Mouse (Mus musculus) liver, postnatal 0 days (tissue): ENCODE results near the gene Zfp579. TPM values are rescaled to one million over a fixed set of nuclear protein-coding genes. Genes with fewer than 3 reads are reported as not detected.

Source experiments
- ATAC-seq: fragments of 200-750 bp; cut with Nextera tagmentation; 2 replicates; pipeline ENCODE4 v1.8.0; 2017; ENCODE audit warnings: mild to moderate bottlenecking, moderate library complexity
- DNase-seq: peaks from one replicate; pipeline ENCODE4 v3.0.0-alpha.2; 2016
- H3K27ac ChIP-seq: fragments of 300-500 bp; sonication (generic); 2 replicates; pipeline ENCODE4 v1.5.1; 2014; ENCODE audit warnings: antibody characterized with exemption, moderate library complexity, mild to moderate bottlenecking, low read depth
- H3K27me3 ChIP-seq: fragments of 300-500 bp; sonication (generic); 2 replicates; pipeline ENCODE4 v1.6.1; 2014; ENCODE audit warnings: low read length, control low read depth, mixed read lengths; ENCODE audit not compliant: insufficient read depth
- H3K36me3 ChIP-seq: fragments of 300-500 bp; sonication (generic); replicated peaks from 2 replicates; pipeline ENCODE4 v1.6.1; 2014; ENCODE audit warnings: mild to moderate bottlenecking, control low read depth, low read length, moderate library complexity, mixed read lengths; ENCODE audit not compliant: insufficient read depth
- H3K4me1 ChIP-seq: fragments of 300-500 bp; sonication (generic); 2 replicates; pipeline ENCODE4 v1.6.1; 2014; ENCODE audit warnings: antibody characterized with exemption, mild to moderate bottlenecking, control low read depth; ENCODE audit not compliant: insufficient read depth
- H3K4me2 ChIP-seq: fragments of 300-500 bp; sonication (generic); 2 replicates; pipeline ENCODE4 v1.6.1; 2014; ENCODE audit warnings: low read depth, mild to moderate bottlenecking, low read length, moderate library complexity, mixed read lengths
- H3K4me3 ChIP-seq: fragments of 300-500 bp; sonication (generic); 2 replicates; pipeline ENCODE4 v1.5.1; 2014; ENCODE audit warnings: low read depth, low read length
- H3K9ac ChIP-seq: fragments of 300-500 bp; sonication (generic); replicated peaks from 2 replicates; pipeline ENCODE4 v1.6.1; 2014; ENCODE audit warnings: mild to moderate bottlenecking, moderate library complexity
- H3K9me3 ChIP-seq: fragments of 300-500 bp; sonication (generic); 2 replicates; pipeline ENCODE4 v1.6.1; 2016; ENCODE audit warnings: mild to moderate bottlenecking, control low read depth, low read length, mixed read lengths
- CTCF ChIP-seq: sonication (generic); IDR thresholded peaks from 2 replicates; pipeline ENCODE4 v1.5.1; 2016; ENCODE audit warnings: antibody characterized with exemption, low read depth
- EP300 ChIP-seq: IDR thresholded peaks from 2 replicates; pipeline ENCODE4 v1.6.1; 2016; ENCODE audit warnings: antibody characterized with exemption, low read depth, mild to moderate bottlenecking
- WGBS: fragments of 180-500 bp; shearing (Covaris S2); extraction: QIAGEN DNeasy Blood & Tissue Kit; methylation state at CpG from one replicate; pipeline ENCODE4 v1.1.7; 2014; ENCODE audit not compliant: insufficient replicate concordance; 5-methylcytosine and 5-hydroxymethylcytosine counted together
- polyA plus RNA-seq: library from polyadenylated mRNA; unstranded; fragments of >200 nt; fragmentation: Nextera tagmentation; extraction: Ambion mirVana; gene quantifications from 2 replicates; pipeline ENCODE4 v1.2.1, GENCODE M21; 2015

The Zfp579 gene
- polyA plus RNA-seq, 1 experiment from 2014 or later: 3.2 TPM

DNA sequence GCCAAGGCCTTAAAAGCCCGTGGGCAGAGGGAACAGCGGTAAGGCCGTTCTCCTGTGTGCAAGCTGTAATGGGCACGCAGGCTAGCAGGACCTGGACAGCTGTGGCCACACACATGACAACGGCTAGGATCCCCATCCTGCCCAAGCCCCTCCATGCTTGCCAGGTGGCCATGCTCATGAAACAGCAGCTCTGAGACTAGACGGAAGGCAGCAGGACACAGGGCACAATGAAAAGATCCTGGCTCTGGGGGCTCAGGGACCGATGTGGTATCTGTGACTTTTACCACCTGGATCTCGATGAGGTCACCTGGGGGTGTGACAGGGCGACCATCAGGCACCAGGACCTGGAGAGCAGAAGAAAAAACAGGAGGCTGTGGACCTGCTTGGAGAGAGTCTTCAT lies 40.2 kb upstream of the Zfp579 start:
- H3K4me1 ChIP-seq: peaks cover 14% of the 10 kb centered on the region
- TF ChIP-seq EP300 (no peak), CTCF (no peak)
- ATAC-seq (no peak), DNase-seq (no peak)
- peaks cover 9% of the 10 kb centered on the region for H3K9me3 ChIP-seq
- H3K4me3 ChIP-seq: no peak overlapping the region
- H3K27me3 ChIP-seq: no peaks in the 10 kb centered on the region
- peaks cover 18% of the 10 kb centered on the region for H3K36me3 ChIP-seq
- H3K27ac ChIP-seq: no peak overlapping the region
- no peak overlapping the region for H3K4me2 ChIP-seq
- WGBS: 89% methylated on average over 9 of the region's 9 CpGs
- no peak overlapping the region for H3K9ac ChIP-seq

GRCm38 (mm10) chr7:5035628-5036027 lies 39.7 kb upstream of the Zfp579 start:
- H3K4me3 ChIP-seq: no peak overlapping the region
- WGBS: 94% methylated on average over 17 of the region's 17 CpGs
- DNase-seq (no peak), ATAC-seq (no peak)
- H3K9ac ChIP-seq: no peak overlapping the region
- peaks cover 14% of the 10 kb centered on the region for H3K4me1 ChIP-seq
- H3K27me3 ChIP-seq: no peaks in the 10 kb centered on the region
- no peak for TF ChIP-seq EP300
- TF ChIP-seq CTCF: no peak
- H3K27ac ChIP-seq: no peak overlapping the region
- H3K36me3 ChIP-seq: peaks cover 23% of the 10 kb centered on the region
- H3K4me2 ChIP-seq: no peak overlapping the region
- peaks cover 14% of the 10 kb centered on the region for H3K9me3 ChIP-seq

DNA sequence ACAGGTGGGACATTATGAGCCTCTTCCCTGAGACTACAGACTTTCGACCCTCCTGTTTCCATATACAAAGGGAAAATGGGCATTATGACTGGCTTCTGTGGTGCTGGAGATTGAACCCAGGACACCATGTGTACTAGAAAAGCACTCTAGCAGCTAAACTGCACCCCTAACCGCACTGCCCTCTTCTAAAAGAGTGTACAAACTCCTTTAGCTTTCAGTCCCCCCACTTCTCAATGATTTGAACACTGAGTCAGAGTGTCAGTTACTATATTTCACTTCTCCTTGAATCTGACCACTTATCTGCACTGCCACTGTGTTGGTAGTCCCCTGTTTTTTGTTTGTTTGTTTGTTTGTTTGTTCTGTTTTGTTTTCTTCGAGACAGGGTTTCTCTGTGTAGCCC lies 37.9 kb upstream of the Zfp579 start, which contains the start of gene 4632433K11Rik:
TSS of gene 4632433K11Rik (plus strand) at position 301 of the 400 bp plus-strand sequence.
- DNase-seq: no peak
- ATAC-seq: no peak
- Histone ChIP-seq H3K4me3 (no peak within 1 kb of the TSS), H3K4me1 (peaks cover 12% of the 10 kb centered on the region), H3K36me3 (peaks cover 41% of the 10 kb centered on the region), H3K9me3 (peaks cover 29% of the 10 kb centered on the region), H3K4me2 (no peak within 1 kb of the TSS), H3K27ac (no peak within 1 kb of the TSS), H3K27me3 (no peaks in the 10 kb centered on the region), H3K9ac (no peak within 1 kb of the TSS)
- TF ChIP-seq EP300 (no peak), CTCF (no peak)
- 75% methylated on average over 3 of the region's 3 CpGs for WGBS

GRCm38 (mm10) chr7:5031496-5031895 lies 35.5 kb upstream of the Zfp579 start:
- Histone ChIP-seq H3K4me2 (no peak overlapping the region), H3K27ac (no peak overlapping the region), H3K9ac (no peak overlapping the region), H3K36me3 (peaks cover 50% of the 10 kb centered on the region), H3K27me3 (no peaks in the 10 kb centered on the region), H3K4me3 (no peak overlapping the region), H3K9me3 (peaks cover 29% of the 10 kb centered on the region), H3K4me1 (no peaks in the 10 kb centered on the region)
- no peak for ATAC-seq
- WGBS: 90% methylated on average over 46 of the region's 46 CpGs
- DNase-seq: no peak
- TF ChIP-seq CTCF: no peak
- TF ChIP-seq EP300: no peak

DNA sequence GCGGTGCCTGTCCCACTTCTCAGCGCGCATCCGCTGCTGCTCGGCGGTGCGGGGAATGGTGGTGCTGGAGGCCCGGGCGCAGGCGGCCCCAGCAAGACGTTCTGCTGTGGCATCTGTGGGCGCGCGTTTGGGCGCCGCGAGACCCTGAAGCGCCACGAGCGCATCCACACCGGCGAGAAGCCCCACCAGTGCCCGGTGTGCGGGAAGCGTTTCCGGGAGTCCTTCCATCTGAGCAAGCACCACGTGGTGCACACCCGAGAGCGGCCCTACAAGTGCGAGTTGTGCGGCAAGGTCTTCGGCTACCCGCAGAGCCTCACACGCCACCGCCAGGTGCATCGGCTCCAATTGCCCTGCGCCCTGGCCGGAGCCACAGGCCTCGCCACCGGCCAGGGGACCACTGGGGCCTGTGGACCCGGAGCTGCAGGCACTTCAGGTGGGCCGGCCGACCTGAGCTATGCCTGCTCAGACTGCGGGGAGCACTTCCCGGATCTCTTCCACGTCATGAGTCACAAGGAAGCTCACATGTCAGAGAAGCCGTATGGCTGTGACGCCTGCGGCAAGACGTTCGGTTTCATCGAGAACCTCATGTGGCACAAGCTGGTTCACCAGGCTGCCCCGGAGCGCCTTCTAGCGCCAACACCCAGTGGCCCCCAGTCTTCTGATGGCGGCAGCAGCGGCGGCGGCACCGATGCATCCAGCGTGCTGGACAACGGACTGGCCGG lies 34.8 kb upstream of the Zfp579 start:
- no peaks in the 10 kb centered on the region for H3K4me1 ChIP-seq
- H3K36me3 ChIP-seq: peaks cover 50% of the 10 kb centered on the region
- DNase-seq (no peak), ATAC-seq (no peak)
- 93% methylated on average over 57 of the region's 63 CpGs for WGBS
- peaks cover 29% of the 10 kb centered on the region for H3K9me3 ChIP-seq
- no peak overlapping the region for H3K27ac ChIP-seq
- TF ChIP-seq CTCF (no peak), EP300 (no peak)
- H3K4me3 ChIP-seq: no peak overlapping the region
- no peaks in the 10 kb centered on the region for H3K27me3 ChIP-seq
- H3K9ac ChIP-seq: no peak overlapping the region
- no peak overlapping the region for H3K4me2 ChIP-seq

- Histone ChIP-seq H3K9me3 (peaks cover 29% of the 10 kb centered on the region), H3K27ac (no peak overlapping the region), H3K4me2 (no peak overlapping the region), H3K9ac (no peak overlapping the region), H3K36me3 (peaks cover 50% of the 10 kb centered on the region), H3K4me3 (no peak overlapping the region), H3K27me3 (no peaks in the 10 kb centered on the region), H3K4me1 (no peaks in the 10 kb centered on the region)
- TF ChIP-seq EP300 (no peak), CTCF (no peak)
- DNase-seq: no peak
- ATAC-seq: no peak
- 90% methylated on average over 21 of the region's 21 CpGs for WGBS
Observed at GRCm38 (mm10) chr7:5029946-5030345, 34.0 kb upstream of the Zfp579 start.
